Mouse (Mus musculus) bone marrow, adult 2 months (tissue): ENCODE measurements around the gene Racgap1.
A peak's percentile ranks its signal among the peaks of the same experiment; 100 is the strongest.

ENCODE experiments used
- CTCF ChIP-seq: fragments of 200-500 bp; IDR thresholded peaks from 2 replicates; pipeline ENCODE4 v1.5.1; 2011; ENCODE audit warnings: low read length, control low read depth; ENCODE audit not compliant: control insufficient read depth, insufficient read depth
- POLR2A ChIP-seq: fragments of 200-500 bp; IDR thresholded peaks from 2 replicates; pipeline ENCODE4 v1.6.1; 2011; ENCODE audit warnings: low read depth, mild to moderate bottlenecking, control low read depth, low read length, borderline replicate concordance; ENCODE audit not compliant: control insufficient read depth

GRCm38 (mm10) chr15:99651163-99651872 lies at the start of gene Racgap1:
- TF ChIP-seq CTCF (no peak), POLR2A (peak; percentile 78; the same call in 1 of the 2 replicates)
